Mouse (Mus musculus): ENCODE data around the gene Zfp410.
"Not testable (repeated sequence)": the region's sequence is repeated elsewhere in the genome, so short reads cannot be mapped to it uniquely, and the experiment has no call there.

GRCm38 (mm10) chr12:84358699-84359098 lies 42.0 kb downstream of the Zfp410 start:
- not testable (repeated sequence) for TF ChIP-seq CTCF (IDR thresholded peaks at IDR 0.05; ENCODE audit: control insufficient read depth, insufficient read depth, insufficient replicate concordance, low read depth, low read length); POLR2A (IDR thresholded peaks at IDR 0.05; ENCODE audit: control insufficient read depth, low read depth, low read length)
